Mouse (Mus musculus): ENCODE data around the gene Tnxb. TPM values are rescaled to one million over a fixed set of nuclear protein-coding genes. Genes with fewer than 3 reads are reported as not detected.
"Not testable (repeated sequence)": the region's sequence is repeated elsewhere in the genome, so short reads cannot be mapped to it uniquely, and the experiment has no call there.

Gene Tnxb
- polyA plus RNA-seq, 1 experiment from 2014 or later, result 0.14 TPM

GRCm38 (mm10) chr17:34722238-34722637 is 51.9 kb downstream of the Tnxb start:
- not testable (repeated sequence) for H3K9ac ChIP-seq (ENCODE audit: low read depth, low read length); H3K36me3 ChIP-seq (ENCODE audit: control insufficient read depth, insufficient read depth, low read length); H3K27ac ChIP-seq (ENCODE audit: low read length); H3K4me1 ChIP-seq (ENCODE audit: control insufficient read depth, insufficient read depth, low read length); H3K27me3 ChIP-seq (ENCODE audit: control insufficient read depth, insufficient read depth, low read depth, low read length); ATAC-seq; H3K4me3 ChIP-seq (ENCODE audit: low read depth, low read length); H3K4me2 ChIP-seq (ENCODE audit: low read length); H3K9me3 ChIP-seq (replicated peaks; ENCODE audit: control insufficient read depth, low read length, poor library complexity, severe bottlenecking)
- 96% methylated on average over 2 of the region's 4 CpGs for WGBS

GRCm38 (mm10) chr17:34723066-34723465 is 52.7 kb downstream of the Tnxb start:
- Histone ChIP-seq H3K36me3 (ENCODE audit: control insufficient read depth, insufficient read depth, low read length) (no peaks in the 10 kb centered on the region), H3K27me3 (ENCODE audit: control insufficient read depth, insufficient read depth, low read depth, low read length) (no peaks in the 10 kb centered on the region), H3K4me1 (ENCODE audit: control insufficient read depth, insufficient read depth, low read length) (no peaks in the 10 kb centered on the region), H3K4me3 (ENCODE audit: low read depth, low read length) (no peak overlapping the region), H3K9me3 (replicated peaks; ENCODE audit: control insufficient read depth, low read length, poor library complexity, severe bottlenecking) (no peaks in the 10 kb centered on the region; the same call in 1 of the 2 replicates), H3K9ac (ENCODE audit: low read depth, low read length) (no peak overlapping the region), H3K4me2 (ENCODE audit: low read length) (no peak overlapping the region), H3K27ac (ENCODE audit: low read length) (no peak overlapping the region)
- ATAC-seq, result no peak
- 74% methylated on average over 4 of the region's 4 CpGs for WGBS

GRCm38 (mm10) chr17:34727887-34728286 is 57.6 kb downstream of the Tnxb start:
- H3K4me1 ChIP-seq (ENCODE audit: control insufficient read depth, insufficient read depth, low read length), result no peaks in the 10 kb centered on the region
- no peak overlapping the region for H3K4me3 ChIP-seq (ENCODE audit: low read depth, low read length)
- no peak overlapping the region for H3K27ac ChIP-seq (ENCODE audit: low read length)
- no peaks in the 10 kb centered on the region for H3K27me3 ChIP-seq (ENCODE audit: control insufficient read depth, insufficient read depth, low read depth, low read length)
- H3K9me3 ChIP-seq (replicated peaks; ENCODE audit: control insufficient read depth, low read length, poor library complexity, severe bottlenecking), result no peaks in the 10 kb centered on the region; the same call in 1 of the 2 replicates
- WGBS, result 94% methylated on average over 2 of the region's 2 CpGs
- no peaks in the 10 kb centered on the region for H3K36me3 ChIP-seq (ENCODE audit: control insufficient read depth, insufficient read depth, low read length)
- H3K9ac ChIP-seq (ENCODE audit: low read depth, low read length), result no peak overlapping the region
- ATAC-seq, result no peak
- no peak overlapping the region for H3K4me2 ChIP-seq (ENCODE audit: low read length)

- H3K27ac ChIP-seq (ENCODE audit: low read length); H3K4me2 ChIP-seq (ENCODE audit: low read length); H3K4me1 ChIP-seq (ENCODE audit: control insufficient read depth, insufficient read depth, low read length); H3K9me3 ChIP-seq (replicated peaks; ENCODE audit: control insufficient read depth, low read length, poor library complexity, severe bottlenecking); H3K36me3 ChIP-seq (ENCODE audit: control insufficient read depth, insufficient read depth, low read length); H3K9ac ChIP-seq (ENCODE audit: low read depth, low read length); H3K4me3 ChIP-seq (ENCODE audit: low read depth, low read length); ATAC-seq; H3K27me3 ChIP-seq (ENCODE audit: control insufficient read depth, insufficient read depth, low read depth, low read length): not testable (repeated sequence)
- WGBS, result 87% methylated on average over 11 of the region's 11 CpGs
Observed at GRCm38 (mm10) chr17:34729155-34729554, 58.8 kb downstream of the Tnxb start.

- not testable (repeated sequence) for H3K9me3 ChIP-seq (replicated peaks; ENCODE audit: control insufficient read depth, low read length, poor library complexity, severe bottlenecking); H3K4me2 ChIP-seq (ENCODE audit: low read length); ATAC-seq; H3K4me1 ChIP-seq (ENCODE audit: control insufficient read depth, insufficient read depth, low read length); H3K4me3 ChIP-seq (ENCODE audit: low read depth, low read length); H3K27ac ChIP-seq (ENCODE audit: low read length); H3K36me3 ChIP-seq (ENCODE audit: control insufficient read depth, insufficient read depth, low read length); H3K9ac ChIP-seq (ENCODE audit: low read depth, low read length); H3K27me3 ChIP-seq (ENCODE audit: control insufficient read depth, insufficient read depth, low read depth, low read length)
- 81% methylated on average over 12 of the region's 12 CpGs for WGBS
Observed at GRCm38 (mm10) chr17:34729779-34730553, 59.6 kb downstream of the Tnxb start.

GRCm38 (mm10) chr17:34737466-34737865 is 67.1 kb downstream of the Tnxb start:
- H3K4me1 ChIP-seq (ENCODE audit: control insufficient read depth, insufficient read depth, low read length); ATAC-seq: not testable (repeated sequence)
- WGBS, result 84% methylated on average over 5 of the region's 5 CpGs

GRCm38 (mm10) chr17:34739708-34740107 is 69.4 kb downstream of the Tnxb start:
- not testable (repeated sequence) for ATAC-seq; H3K27me3 ChIP-seq (ENCODE audit: control insufficient read depth, insufficient read depth, low read depth, low read length); H3K9ac ChIP-seq (ENCODE audit: low read depth, low read length); H3K4me2 ChIP-seq (ENCODE audit: low read length); H3K4me3 ChIP-seq (ENCODE audit: low read depth, low read length); H3K9me3 ChIP-seq (replicated peaks; ENCODE audit: control insufficient read depth, low read length, poor library complexity, severe bottlenecking); H3K4me1 ChIP-seq (ENCODE audit: control insufficient read depth, insufficient read depth, low read length); H3K27ac ChIP-seq (ENCODE audit: low read length); H3K36me3 ChIP-seq (ENCODE audit: control insufficient read depth, insufficient read depth, low read length)
- WGBS, result 89% methylated on average over 7 of the region's 7 CpGs

More at GRCm38 (mm10) chr17:34737466-34737865, 67.1 kb downstream of the Tnxb start:
- not testable (repeated sequence) for H3K36me3 ChIP-seq (ENCODE audit: control insufficient read depth, insufficient read depth, low read length); H3K4me3 ChIP-seq (ENCODE audit: low read depth, low read length); H3K27me3 ChIP-seq (ENCODE audit: control insufficient read depth, insufficient read depth, low read depth, low read length); H3K4me2 ChIP-seq (ENCODE audit: low read length); H3K27ac ChIP-seq (ENCODE audit: low read length); H3K9ac ChIP-seq (ENCODE audit: low read depth, low read length); H3K9me3 ChIP-seq (replicated peaks; ENCODE audit: control insufficient read depth, low read length, poor library complexity, severe bottlenecking)

- H3K4me1 ChIP-seq (ENCODE audit: control insufficient read depth, insufficient read depth, low read length), result no peaks in the 10 kb centered on the region
- WGBS, result 82% methylated on average over 4 of the region's 4 CpGs
- no peak for ATAC-seq
Observed at GRCm38 (mm10) chr17:34740280-34740679, 69.9 kb downstream of the Tnxb start.

GRCm38 (mm10) chr17:34743719-34744118 is 73.4 kb downstream of the Tnxb start, which contains the start of gene C4b:
Gene C4b, minus strand, starts transcription at chr17:34743882.
- no peaks in the 10 kb centered on the region for H3K4me1 ChIP-seq (ENCODE audit: control insufficient read depth, insufficient read depth, low read length)
- H3K27me3 ChIP-seq (ENCODE audit: control insufficient read depth, insufficient read depth, low read depth, low read length), result no peaks in the 10 kb centered on the region
- H3K27ac ChIP-seq (ENCODE audit: low read length), result no peak within 1 kb of the TSS
- H3K4me3 ChIP-seq (ENCODE audit: low read depth, low read length), result no peak within 1 kb of the TSS
- no peak within 1 kb of the TSS for H3K4me2 ChIP-seq (ENCODE audit: low read length)
- no peaks in the 10 kb centered on the region for H3K36me3 ChIP-seq (ENCODE audit: control insufficient read depth, insufficient read depth, low read length)
- ATAC-seq, result no peak
- peaks cover 2% of the 10 kb centered on the region; the same call in 1 of the 2 replicates for H3K9me3 ChIP-seq (replicated peaks; ENCODE audit: control insufficient read depth, low read length, poor library complexity, severe bottlenecking)
- H3K9ac ChIP-seq (ENCODE audit: low read depth, low read length), result no peak within 1 kb of the TSS
- 91% methylated on average over 6 of the region's 7 CpGs for WGBS

More at GRCm38 (mm10) chr17:34740280-34740679, 69.9 kb downstream of the Tnxb start:
- H3K9ac ChIP-seq (ENCODE audit: low read depth, low read length), result no peak overlapping the region
- H3K4me3 ChIP-seq (ENCODE audit: low read depth, low read length), result no peak overlapping the region
- no peaks in the 10 kb centered on the region for H3K9me3 ChIP-seq (replicated peaks; ENCODE audit: control insufficient read depth, low read length, poor library complexity, severe bottlenecking)
- H3K27me3 ChIP-seq (ENCODE audit: control insufficient read depth, insufficient read depth, low read depth, low read length), result no peaks in the 10 kb centered on the region
- H3K36me3 ChIP-seq (ENCODE audit: control insufficient read depth, insufficient read depth, low read length), result no peaks in the 10 kb centered on the region
- H3K4me2 ChIP-seq (ENCODE audit: low read length), result no peak overlapping the region
- H3K27ac ChIP-seq (ENCODE audit: low read length), result no peak overlapping the region

All from midbrain, embryonic 16.5 days (tissue).